In the genomic region with DNA sequence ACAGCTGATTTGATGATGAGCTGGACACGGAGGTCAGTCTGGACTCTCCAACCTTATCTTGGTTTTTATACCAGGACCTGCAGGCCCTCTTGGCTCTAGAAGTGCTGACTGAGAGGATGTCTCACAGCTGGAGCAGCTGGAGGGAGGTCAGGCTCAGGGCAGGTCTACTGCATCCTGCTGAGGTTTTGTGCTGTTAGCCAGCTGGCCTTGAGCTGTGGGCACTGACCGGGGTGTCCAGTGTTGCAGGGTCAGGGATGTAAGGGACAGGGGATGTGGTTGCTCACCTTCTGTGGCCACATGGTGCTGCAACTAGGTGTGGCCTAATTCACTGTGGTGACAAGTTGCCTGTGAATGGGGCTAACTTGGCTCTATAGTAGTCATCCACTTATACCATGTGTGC, we compare ENCODE assay signal across 19 mouse cellular contexts.
DNase-seq lines count a peak whose midpoint lies in the region; ATAC-seq lines count a peak whose summit lies in the region.
"Had no signal": no experiment of that assay in that cellular context is flagged by ENCODE, and none has a peak within 500 bp of the region (broad histone marks: within the 10 kb centered on the region; RNA-seq: fewer than 3 reads in every experiment).

No protein-coding gene starts in this region.

- no peak overlapping the region for H3K9ac ChIP-seq in heart, embryonic 15.5 days
- no peak overlapping the region for H3K9ac ChIP-seq in heart, embryonic 11.5 days (ENCODE audit: low read depth, low read length)
- no peak overlapping the region for H3K9ac ChIP-seq in midbrain, embryonic 11.5 days (ENCODE audit: low read length)
- no peak overlapping the region for H3K9ac ChIP-seq in midbrain, embryonic 13.5 days (replicated peaks)
- H3K9ac ChIP-seq: embryonic facial prominence, embryonic 13.5 days; hindbrain, embryonic 13.5 days; liver, embryonic 15.5 days had no signal

- H3K4me3 ChIP-seq in heart, embryonic 15.5 days, result no peak overlapping the region
- no peak overlapping the region for H3K4me3 ChIP-seq in heart, embryonic 11.5 days (ENCODE audit: low read depth, low read length)
- H3K4me3 ChIP-seq in midbrain, embryonic 11.5 days (ENCODE audit: low read depth, low read length), result no peak overlapping the region
- H3K4me3 ChIP-seq in midbrain, embryonic 13.5 days (replicated peaks), result no peak overlapping the region
- H3K4me3 ChIP-seq: embryonic facial prominence, embryonic 13.5 days; hindbrain, embryonic 13.5 days; liver, embryonic 15.5 days had no signal

- peaks cover 7% of the 10 kb centered on the region; the same call in 1 of the 2 replicates for H3K27me3 ChIP-seq in heart, embryonic 15.5 days
- no peaks in the 10 kb centered on the region; the same call in 1 of the 2 replicates for H3K27me3 ChIP-seq in heart, embryonic 11.5 days (ENCODE audit: control insufficient read depth, insufficient read depth, low read length)
- H3K27me3 ChIP-seq in midbrain, embryonic 11.5 days (ENCODE audit: control insufficient read depth, insufficient read depth, low read length), result no peaks in the 10 kb centered on the region
- peaks cover 11% of the 10 kb centered on the region; the same call in 1 of the 2 replicates for H3K27me3 ChIP-seq in midbrain, embryonic 13.5 days
- H3K27me3 ChIP-seq: embryonic facial prominence, embryonic 13.5 days; liver, embryonic 15.5 days had no signal

- H3K9me3 ChIP-seq in heart, embryonic 15.5 days (replicated peaks), result no peaks in the 10 kb centered on the region
- no peaks in the 10 kb centered on the region for H3K9me3 ChIP-seq in heart, embryonic 11.5 days (replicated peaks; ENCODE audit: control insufficient read depth, low read length)
- no peaks in the 10 kb centered on the region for H3K9me3 ChIP-seq in midbrain, embryonic 11.5 days (ENCODE audit: control insufficient read depth, low read length)
- H3K9me3 ChIP-seq in midbrain, embryonic 13.5 days, result no peaks in the 10 kb centered on the region
- H3K9me3 ChIP-seq: embryonic facial prominence, embryonic 13.5 days; hindbrain, embryonic 13.5 days; liver, embryonic 15.5 days had no signal

- WGBS in heart, embryonic 15.5 days, result 27% methylated on average over 2 of the region's 2 CpGs
- WGBS in heart, embryonic 11.5 days (ENCODE audit: insufficient replicate concordance), result 50% methylated on average over 2 of the region's 2 CpGs
- 53% methylated on average over 2 of the region's 2 CpGs for WGBS in midbrain, embryonic 11.5 days
- WGBS in midbrain, embryonic 13.5 days, result 58% methylated on average over 2 of the region's 2 CpGs

- no peak overlapping the region for H3K4me2 ChIP-seq in heart, embryonic 15.5 days
- no peak overlapping the region for H3K4me2 ChIP-seq in heart, embryonic 11.5 days
- H3K4me2 ChIP-seq in midbrain, embryonic 11.5 days, result no peak overlapping the region
- no peak overlapping the region for H3K4me2 ChIP-seq in midbrain, embryonic 13.5 days (replicated peaks)
- H3K4me2 ChIP-seq: embryonic facial prominence, embryonic 13.5 days; hindbrain, embryonic 13.5 days; liver, embryonic 15.5 days had no signal

- H3K36me3 ChIP-seq in heart, embryonic 15.5 days, result no peaks in the 10 kb centered on the region
- H3K36me3 ChIP-seq in heart, embryonic 11.5 days (ENCODE audit: control insufficient read depth, insufficient read depth, low read length), result no peaks in the 10 kb centered on the region
- H3K36me3 ChIP-seq in midbrain, embryonic 11.5 days (ENCODE audit: control insufficient read depth, insufficient read depth, low read length), result no peaks in the 10 kb centered on the region
- H3K36me3 ChIP-seq in midbrain, embryonic 13.5 days, result no peaks in the 10 kb centered on the region
- H3K36me3 ChIP-seq: embryonic facial prominence, embryonic 13.5 days; hindbrain, embryonic 13.5 days; liver, embryonic 15.5 days had no signal

- H3K27ac ChIP-seq in heart, embryonic 15.5 days, result no peak overlapping the region
- no peak overlapping the region for H3K27ac ChIP-seq in heart, embryonic 11.5 days (ENCODE audit: low read depth, low read length)
- H3K27ac ChIP-seq in midbrain, embryonic 11.5 days (ENCODE audit: low read depth, low read length), result no peak overlapping the region
- H3K27ac ChIP-seq in midbrain, embryonic 13.5 days, result no peak overlapping the region
- H3K27ac ChIP-seq: embryonic facial prominence, embryonic 13.5 days; hindbrain, embryonic 13.5 days; liver, embryonic 15.5 days had no signal

- peak; percentile 10 for DNase-seq in adrenal gland, adult 2 months
- no peak for DNase-seq in adrenal gland, postnatal 25 days
- DNase-seq in midbrain, embryonic 11.5 days (ENCODE audit: low spot score, missing footprints), result peak; percentile 66
- no peak for DNase-seq in retina, postnatal 1 day
- DNase-seq in left cerebral cortex, adult 18-20 months (ENCODE audit: low spot score in 2 of 2), result no peak
- DNase-seq: cerebellum, adult 9-10 months; gastrocnemius, postnatal 25 days; heart, postnatal 14 days; lung, postnatal 10 days; right cerebral cortex, postnatal 4 days; thymus, postnatal 14 days had no signal

- ATAC-seq in heart, embryonic 15.5 days (replicated peaks; ENCODE audit: insufficient number of reproducible peaks, insufficient read depth, low FRiP score, low read depth), result 0 out of 2 replicates have a peak, but pooled peaks have one; percentile 14
- no peak for ATAC-seq in heart, embryonic 11.5 days (replicated peaks; ENCODE audit: insufficient number of reproducible peaks, low FRiP score, low TSS enrichment)
- ATAC-seq in midbrain, embryonic 11.5 days (ENCODE audit: low FRiP score), result no peak
- ATAC-seq in midbrain, embryonic 13.5 days, result no peak
- ATAC-seq: forebrain, embryonic 16.5 days; inflammation-experienced regulatory T-cells, adult 6 months had no signal

- peaks cover 4% of the 10 kb centered on the region; the same call in 1 of the 2 replicates for H3K4me1 ChIP-seq in heart, embryonic 15.5 days (replicated peaks)
- 0 out of 2 replicates have a peak, but pooled peaks cover 3% of the 10 kb centered on the region for H3K4me1 ChIP-seq in heart, embryonic 11.5 days (ENCODE audit: control insufficient read depth, insufficient read depth, low read length)
- no peaks in the 10 kb centered on the region for H3K4me1 ChIP-seq in midbrain, embryonic 11.5 days (ENCODE audit: control insufficient read depth, insufficient read depth, low read length)
- no peaks in the 10 kb centered on the region for H3K4me1 ChIP-seq in midbrain, embryonic 13.5 days (replicated peaks)
- H3K4me1 ChIP-seq: embryonic facial prominence, embryonic 13.5 days; hindbrain, embryonic 13.5 days; liver, embryonic 15.5 days had no signal

Comparison
In these comparisons a context has a peak if more than half of its experiments do, and no peak if none do; other contexts are left out.
1. DNase-seq: peak in adrenal gland, adult 2 months (single experiment) and midbrain, embryonic 11.5 days (single experiment); none in adrenal gland, postnatal 25 days (single experiment), retina, postnatal 1 day (single experiment) and left cerebral cortex, adult 18-20 months (0 of 2).